Mouse (Mus musculus): ENCODE measurements around the gene Slc12a7. TPM values are rescaled to one million over a fixed set of nuclear protein-coding genes. Genes with fewer than 3 reads are reported as not detected.

The Slc12a7 gene
- polyA plus RNA-seq, 1 experiment from 2014 or later, result 19.7 TPM

DNA sequence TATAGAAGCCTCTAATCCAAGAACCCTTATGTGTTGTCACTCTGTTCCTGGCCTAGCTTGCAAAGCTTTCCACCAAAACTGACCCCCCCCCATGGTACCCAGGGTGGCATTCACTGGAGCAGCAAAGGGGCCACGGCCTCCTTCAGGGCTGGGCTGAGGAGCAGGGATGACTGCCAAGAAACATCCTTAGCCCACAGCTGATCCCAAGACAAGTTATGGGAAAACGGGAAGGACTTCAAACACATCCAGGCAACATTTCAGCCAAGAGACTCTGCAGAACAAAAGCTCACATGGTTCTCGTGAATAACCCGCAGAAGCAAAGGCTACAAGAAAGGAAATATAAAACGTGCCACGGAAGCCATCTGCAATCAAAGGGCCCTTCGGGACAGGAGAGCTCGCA, 94.3 kb downstream of the Slc12a7 start:
- 64% methylated on average over 8 of the region's 8 CpGs for WGBS
- H3K9me3 ChIP-seq (ENCODE audit: low read depth, low read length), result no peaks in the 10 kb centered on the region
- no peaks in the 10 kb centered on the region for H3K36me3 ChIP-seq (ENCODE audit: insufficient read depth)
- no peaks in the 10 kb centered on the region for H3K27me3 ChIP-seq (ENCODE audit: insufficient read depth, low read length)
- no peak overlapping the region for H3K4me3 ChIP-seq (ENCODE audit: low read depth, low read length)
- H3K4me2 ChIP-seq, result no peak overlapping the region
- H3K27ac ChIP-seq (ENCODE audit: low read depth), result no peak overlapping the region
- no peaks in the 10 kb centered on the region for H3K4me1 ChIP-seq (ENCODE audit: insufficient read depth)
- no peak for TF ChIP-seq CTCF (IDR thresholded peaks at IDR 0.05; ENCODE audit: low read depth)
- DNase-seq, result peak; percentile 47
- no peak for ATAC-seq (ENCODE audit: insufficient read depth)
- H3K9ac ChIP-seq, result no peak overlapping the region; the same call in 1 of the 2 replicates

DNA sequence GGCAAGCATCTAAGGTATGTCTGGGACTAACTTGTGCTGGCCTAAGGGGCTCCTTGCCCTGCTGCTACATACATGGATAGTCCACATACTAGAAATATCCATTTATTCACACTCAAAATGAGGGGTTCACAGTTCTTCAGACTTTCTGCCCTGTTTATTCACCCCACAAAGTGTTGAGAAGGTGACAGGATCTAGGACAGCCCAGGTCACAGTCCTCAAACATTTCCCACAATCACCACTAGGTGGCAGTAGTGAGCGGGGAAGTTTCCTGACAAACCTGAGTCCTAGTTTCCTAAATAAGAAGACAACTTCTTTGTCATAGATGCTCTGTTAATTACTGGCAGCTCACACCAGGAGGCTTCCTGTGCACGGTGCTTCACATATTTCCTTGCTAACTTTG, 98.6 kb downstream of the Slc12a7 start:
- DNase-seq, result peak; percentile 84
- no peaks in the 10 kb centered on the region for H3K27me3 ChIP-seq (ENCODE audit: insufficient read depth, low read length)
- no peak overlapping the region for H3K4me2 ChIP-seq
- no peak overlapping the region for H3K27ac ChIP-seq (ENCODE audit: low read depth)
- H3K9me3 ChIP-seq (ENCODE audit: low read depth, low read length), result no peaks in the 10 kb centered on the region
- no peak for ATAC-seq (ENCODE audit: insufficient read depth)
- TF ChIP-seq CTCF (IDR thresholded peaks at IDR 0.05; ENCODE audit: low read depth), result peak; percentile 95
- no peak overlapping the region for H3K9ac ChIP-seq
- no peaks in the 10 kb centered on the region; the same call in 1 of the 2 replicates for H3K4me1 ChIP-seq (ENCODE audit: insufficient read depth)
- 3% methylated on average over 2 of the region's 2 CpGs for WGBS
- H3K36me3 ChIP-seq (ENCODE audit: insufficient read depth), result no peaks in the 10 kb centered on the region
- H3K4me3 ChIP-seq (ENCODE audit: low read depth, low read length), result no peak overlapping the region

DNA sequence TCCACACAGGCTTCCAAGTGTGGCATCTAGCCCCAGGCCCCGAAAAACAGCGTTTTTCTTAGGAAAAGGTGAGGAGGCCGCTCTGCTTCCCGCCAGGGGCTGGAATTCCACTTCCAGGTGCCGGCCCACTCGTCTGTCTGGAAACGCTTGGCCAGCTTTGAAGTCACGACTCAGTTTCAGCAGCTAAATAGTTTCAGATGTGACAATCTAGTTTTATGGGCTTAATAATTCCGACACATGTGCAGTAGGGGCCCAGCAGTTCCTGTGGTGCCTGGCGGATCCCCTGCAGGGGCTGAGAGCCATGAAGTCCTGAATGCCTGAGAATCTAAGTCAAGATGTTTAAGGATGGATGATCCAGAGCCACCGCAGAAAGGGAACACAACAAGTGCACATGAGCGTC, 100.9 kb downstream of the Slc12a7 start:
- Histone ChIP-seq H3K4me2 (no peak overlapping the region), H3K27ac (ENCODE audit: low read depth) (no peak overlapping the region), H3K27me3 (ENCODE audit: insufficient read depth, low read length) (no peaks in the 10 kb centered on the region), H3K4me1 (ENCODE audit: insufficient read depth) (no peaks in the 10 kb centered on the region; the same call in 1 of the 2 replicates), H3K9ac (no peak overlapping the region), H3K36me3 (ENCODE audit: insufficient read depth) (no peaks in the 10 kb centered on the region), H3K4me3 (ENCODE audit: low read depth, low read length) (no peak overlapping the region), H3K9me3 (ENCODE audit: low read depth, low read length) (no peaks in the 10 kb centered on the region)
- no peak for ATAC-seq (ENCODE audit: insufficient read depth)
- TF ChIP-seq CTCF (IDR thresholded peaks at IDR 0.05; ENCODE audit: low read depth), result no peak
- 56% methylated on average over 12 of the region's 12 CpGs for WGBS
- no peak for DNase-seq

DNA sequence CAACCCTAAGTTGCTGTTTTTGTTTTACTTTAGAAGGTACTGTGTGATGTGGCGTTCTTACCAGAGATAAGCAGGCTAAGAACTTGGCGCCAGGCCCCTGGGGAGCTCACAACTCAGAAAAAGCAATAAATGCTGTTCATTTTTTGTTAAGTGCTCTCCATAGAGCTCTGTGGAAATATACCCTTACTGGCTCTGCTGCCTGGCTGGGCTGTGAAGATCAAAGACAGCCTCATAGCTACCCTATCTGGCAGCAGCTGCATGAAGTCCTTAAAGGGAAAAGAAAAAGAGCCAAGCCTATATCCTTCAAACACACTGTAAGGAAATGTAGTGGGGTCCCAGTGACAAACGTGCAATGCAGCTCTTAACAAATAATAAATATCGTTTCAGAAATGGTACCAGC, 102.9 kb downstream of the Slc12a7 start:
- Histone ChIP-seq H3K4me2 (no peak overlapping the region), H3K4me3 (ENCODE audit: low read depth, low read length) (no peak overlapping the region), H3K9ac (no peak overlapping the region), H3K27ac (ENCODE audit: low read depth) (peak overlapping the region; percentile 26; the same call in 1 of the 2 replicates), H3K27me3 (ENCODE audit: insufficient read depth, low read length) (no peaks in the 10 kb centered on the region), H3K4me1 (ENCODE audit: insufficient read depth) (no peaks in the 10 kb centered on the region; the same call in 1 of the 2 replicates), H3K36me3 (ENCODE audit: insufficient read depth) (no peaks in the 10 kb centered on the region), H3K9me3 (ENCODE audit: low read depth, low read length) (no peaks in the 10 kb centered on the region)
- WGBS, result 26% methylated on average over 4 of the region's 4 CpGs
- no peak for TF ChIP-seq CTCF (IDR thresholded peaks at IDR 0.05; ENCODE audit: low read depth)
- ATAC-seq (ENCODE audit: insufficient read depth), result peak; percentile 73; the same call in 1 of the 2 replicates
- peak; percentile 67 for DNase-seq

DNA sequence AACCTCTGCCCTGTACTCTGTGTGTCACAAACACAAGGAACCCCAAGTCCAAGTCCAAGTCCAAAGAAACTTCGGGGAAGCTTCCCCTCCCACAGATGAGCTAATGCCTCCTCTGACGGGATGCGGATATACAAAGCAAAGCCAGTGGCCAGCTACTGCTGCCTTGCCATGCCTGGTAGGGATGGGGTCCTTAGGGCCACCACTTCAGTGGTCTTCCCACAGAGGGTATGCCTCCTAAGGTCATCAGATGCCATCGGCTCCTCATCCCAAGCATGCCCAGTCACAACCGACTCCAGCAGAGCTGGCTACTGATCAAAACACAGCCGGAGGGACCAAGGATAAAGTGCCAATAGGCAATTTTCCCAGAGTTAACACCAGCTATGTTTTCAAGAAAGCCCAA, 103.6 kb downstream of the Slc12a7 start:
- Histone ChIP-seq H3K4me1 (ENCODE audit: insufficient read depth) (no peaks in the 10 kb centered on the region; the same call in 1 of the 2 replicates), H3K4me3 (ENCODE audit: low read depth, low read length) (no peak overlapping the region), H3K27me3 (ENCODE audit: insufficient read depth, low read length) (no peaks in the 10 kb centered on the region), H3K9me3 (ENCODE audit: low read depth, low read length) (no peaks in the 10 kb centered on the region), H3K27ac (ENCODE audit: low read depth) (peak overlapping the region; percentile 26; the same call in 1 of the 2 replicates), H3K9ac (no peak overlapping the region), H3K36me3 (ENCODE audit: insufficient read depth) (no peaks in the 10 kb centered on the region), H3K4me2 (no peak overlapping the region)
- no peak for TF ChIP-seq CTCF (IDR thresholded peaks at IDR 0.05; ENCODE audit: low read depth)
- ATAC-seq (ENCODE audit: insufficient read depth) (peak; percentile 13; the same call in 1 of the 2 replicates), DNase-seq (peak; percentile 12)
- WGBS, result 54% methylated on average over 6 of the region's 6 CpGs

DNA sequence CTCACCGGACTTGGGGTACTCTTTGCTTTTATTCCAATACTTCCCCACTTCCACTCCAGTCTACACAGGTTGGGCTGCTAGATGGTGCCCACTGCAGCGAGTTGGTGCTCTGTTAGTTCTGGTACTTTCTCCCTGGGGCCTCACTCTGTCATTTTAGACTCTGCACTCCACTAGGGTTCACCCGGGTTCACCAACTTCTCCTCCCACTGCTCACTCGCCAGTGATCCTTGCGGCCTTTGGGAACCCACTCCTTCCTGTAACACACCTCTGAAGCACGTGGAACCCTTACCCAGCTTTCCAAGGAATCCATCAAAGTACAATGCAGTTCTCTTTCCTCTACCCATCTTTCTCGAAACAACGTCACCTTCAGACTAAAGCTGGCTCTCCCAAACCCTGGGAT, 104.8 kb downstream of the Slc12a7 start:
- no peak for DNase-seq
- 67% methylated on average over 8 of the region's 8 CpGs for WGBS
- Histone ChIP-seq H3K27ac (ENCODE audit: low read depth) (no peak overlapping the region), H3K36me3 (ENCODE audit: insufficient read depth) (no peaks in the 10 kb centered on the region), H3K4me2 (no peak overlapping the region), H3K4me3 (ENCODE audit: low read depth, low read length) (no peak overlapping the region), H3K4me1 (ENCODE audit: insufficient read depth) (no peaks in the 10 kb centered on the region; the same call in 1 of the 2 replicates), H3K27me3 (ENCODE audit: insufficient read depth, low read length) (no peaks in the 10 kb centered on the region), H3K9ac (no peak overlapping the region), H3K9me3 (ENCODE audit: low read depth, low read length) (no peaks in the 10 kb centered on the region)
- ATAC-seq (ENCODE audit: insufficient read depth), result no peak
- no peak for TF ChIP-seq CTCF (IDR thresholded peaks at IDR 0.05; ENCODE audit: low read depth)

DNA sequence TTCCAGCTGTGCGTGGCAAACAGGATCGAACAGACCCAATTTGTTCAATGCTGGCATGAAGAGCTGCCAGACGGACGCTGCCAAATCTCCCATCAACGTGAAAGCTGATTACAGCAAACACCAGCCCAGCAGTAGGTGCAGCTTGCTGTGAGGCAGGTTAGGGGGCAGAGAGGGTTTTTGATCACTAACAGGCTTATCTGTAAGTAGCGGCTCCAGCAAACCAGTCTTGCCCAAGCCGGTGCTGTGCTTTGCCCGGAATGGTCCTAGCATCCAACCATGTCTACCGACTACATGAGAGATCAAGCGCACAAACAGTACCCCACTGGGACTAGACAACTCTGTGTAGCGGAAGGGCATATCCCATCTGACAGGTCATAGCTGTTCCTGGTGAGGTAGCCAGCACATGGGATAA, 106.2 kb downstream of the Slc12a7 start:
- no peak overlapping the region for H3K4me3 ChIP-seq (ENCODE audit: low read depth, low read length)
- ATAC-seq (ENCODE audit: insufficient read depth), result no peak
- H3K36me3 ChIP-seq (ENCODE audit: insufficient read depth), result no peaks in the 10 kb centered on the region
- no peaks in the 10 kb centered on the region for H3K27me3 ChIP-seq (ENCODE audit: insufficient read depth, low read length)
- no peak overlapping the region for H3K27ac ChIP-seq (ENCODE audit: low read depth)
- 77% methylated on average over 11 of the region's 11 CpGs for WGBS
- TF ChIP-seq CTCF (IDR thresholded peaks at IDR 0.05; ENCODE audit: low read depth), result no peak
- no peak overlapping the region for H3K4me2 ChIP-seq
- H3K4me1 ChIP-seq (ENCODE audit: insufficient read depth), result no peaks in the 10 kb centered on the region; the same call in 1 of the 2 replicates
- no peak for DNase-seq
- H3K9me3 ChIP-seq (ENCODE audit: low read depth, low read length), result no peaks in the 10 kb centered on the region
- H3K9ac ChIP-seq, result no peak overlapping the region
